Mouse (Mus musculus): Measurements from ENCODE around the gene Frrs1l. TPM values are rescaled to one million over a fixed set of nuclear protein-coding genes. Genes with fewer than 3 reads are reported as not detected.

Frrs1l gene
- polyA plus RNA-seq, 1 experiment from 2014 or later = 0.33 TPM

- Histone ChIP-seq H3K27ac (ENCODE audit: low read depth, low read length) (no peak overlapping the region), H3K4me2 (no peak overlapping the region), H3K4me3 (ENCODE audit: low read depth, low read length) (no peak overlapping the region), H3K4me1 (replicated peaks; ENCODE audit: control insufficient read depth, insufficient read depth, low read length) (no peaks in the 10 kb centered on the region), H3K36me3 (ENCODE audit: control insufficient read depth, insufficient read depth, low read length) (peaks cover 9% of the 10 kb centered on the region; the same call in 1 of the 2 replicates), H3K27me3 (replicated peaks; ENCODE audit: control insufficient read depth, insufficient read depth, low read length) (no peaks in the 10 kb centered on the region), H3K9ac (ENCODE audit: low read depth, low read length) (no peak overlapping the region), H3K9me3 (ENCODE audit: control insufficient read depth, low read length) (no peaks in the 10 kb centered on the region)
- DNase-seq (ENCODE audit: low spot score) (no peak), ATAC-seq (replicated peaks; ENCODE audit: low FRiP score) (no peak)
- 92% methylated on average over 15 of the region's 15 CpGs for WGBS
Measured at GRCm38 (mm10) chr4:56915732-56916325, 74.4 kb downstream of the Frrs1l start.

DNA sequence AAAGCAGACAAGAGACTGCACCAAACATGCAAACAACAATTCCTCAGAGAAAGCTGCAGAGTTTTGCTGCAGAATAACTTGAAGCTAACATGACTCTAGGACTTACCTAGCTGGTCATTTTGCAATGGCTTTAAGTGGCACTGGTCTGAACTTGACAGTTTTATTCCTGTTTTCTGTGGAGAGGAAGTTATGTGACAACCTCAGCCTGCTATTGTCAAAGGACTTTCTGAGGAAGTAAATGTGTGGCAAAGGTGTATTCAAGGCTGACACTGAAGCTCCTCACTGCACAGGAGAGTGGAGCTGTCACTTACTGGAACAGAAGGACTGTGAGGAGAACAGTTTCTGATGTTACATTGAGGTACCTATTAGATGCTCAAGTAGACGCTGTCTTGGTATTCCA is 75.4 kb downstream of the Frrs1l start:
- no peaks in the 10 kb centered on the region for H3K4me1 ChIP-seq (replicated peaks; ENCODE audit: control insufficient read depth, insufficient read depth, low read length)
- peaks cover 10% of the 10 kb centered on the region; the same call in 1 of the 2 replicates for H3K36me3 ChIP-seq (ENCODE audit: control insufficient read depth, insufficient read depth, low read length)
- ATAC-seq (replicated peaks; ENCODE audit: low FRiP score) (no peak), DNase-seq (ENCODE audit: low spot score) (no peak)
- no peak overlapping the region for H3K4me3 ChIP-seq (ENCODE audit: low read depth, low read length)
- WGBS = 93% methylated on average over 1 of the region's 1 CpGs
- H3K9ac ChIP-seq (ENCODE audit: low read depth, low read length) = no peak overlapping the region
- H3K4me2 ChIP-seq = no peak overlapping the region
- no peaks in the 10 kb centered on the region for H3K27me3 ChIP-seq (replicated peaks; ENCODE audit: control insufficient read depth, insufficient read depth, low read length)
- no peak overlapping the region for H3K27ac ChIP-seq (ENCODE audit: low read depth, low read length)
- H3K9me3 ChIP-seq (ENCODE audit: control insufficient read depth, low read length) = no peaks in the 10 kb centered on the region

GRCm38 (mm10) chr4:56914338-56914737 is 75.9 kb downstream of the Frrs1l start:
- no peak overlapping the region for H3K4me2 ChIP-seq
- H3K4me1 ChIP-seq (replicated peaks; ENCODE audit: control insufficient read depth, insufficient read depth, low read length) = no peaks in the 10 kb centered on the region
- no peaks in the 10 kb centered on the region for H3K27me3 ChIP-seq (replicated peaks; ENCODE audit: control insufficient read depth, insufficient read depth, low read length)
- H3K9me3 ChIP-seq (ENCODE audit: control insufficient read depth, low read length) = no peaks in the 10 kb centered on the region
- H3K27ac ChIP-seq (ENCODE audit: low read depth, low read length) = no peak overlapping the region
- no peak overlapping the region for H3K9ac ChIP-seq (ENCODE audit: low read depth, low read length)
- H3K4me3 ChIP-seq (ENCODE audit: low read depth, low read length) = no peak overlapping the region
- DNase-seq (ENCODE audit: low spot score) (no peak), ATAC-seq (replicated peaks; ENCODE audit: low FRiP score) (no peak)
- peaks cover 13% of the 10 kb centered on the region; the same call in 1 of the 2 replicates for H3K36me3 ChIP-seq (ENCODE audit: control insufficient read depth, insufficient read depth, low read length)
- WGBS = 91% methylated on average over 6 of the region's 6 CpGs

DNA sequence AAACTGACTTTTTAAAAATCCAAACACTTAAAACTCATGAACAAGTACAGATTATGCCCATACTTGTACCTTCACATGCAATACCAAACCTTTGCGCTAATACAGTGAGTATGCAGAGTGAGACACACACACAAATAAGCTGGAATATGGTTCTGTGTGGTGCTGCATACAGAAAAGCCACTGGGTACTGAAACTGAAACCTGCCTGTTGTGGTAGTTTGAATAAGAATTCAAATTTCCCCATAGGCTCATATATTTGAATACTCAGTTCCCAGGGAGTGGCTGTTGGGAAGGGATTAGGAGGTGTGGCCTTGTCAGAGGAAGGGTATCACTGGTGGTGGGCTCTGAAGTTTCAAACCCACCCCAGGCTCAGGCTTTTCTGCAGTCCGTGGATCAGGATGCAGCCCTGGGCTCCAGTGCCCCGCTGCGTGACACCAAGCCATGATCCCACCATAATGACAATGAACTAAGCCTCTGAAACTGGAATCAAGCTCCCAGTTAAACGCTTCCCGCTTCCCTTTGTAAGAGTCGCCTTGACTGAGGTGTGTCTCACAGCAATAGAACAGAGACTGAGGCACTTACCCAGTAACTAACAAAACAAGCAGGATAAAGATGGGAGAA is 77.7 kb downstream of the Frrs1l start:
- Histone ChIP-seq H3K4me1 (replicated peaks; ENCODE audit: control insufficient read depth, insufficient read depth, low read length) (no peaks in the 10 kb centered on the region), H3K4me3 (ENCODE audit: low read depth, low read length) (no peak overlapping the region), H3K36me3 (ENCODE audit: control insufficient read depth, insufficient read depth, low read length) (peaks cover 14% of the 10 kb centered on the region; the same call in 1 of the 2 replicates), H3K9ac (ENCODE audit: low read depth, low read length) (no peak overlapping the region), H3K27ac (ENCODE audit: low read depth, low read length) (no peak overlapping the region), H3K9me3 (ENCODE audit: control insufficient read depth, low read length) (no peaks in the 10 kb centered on the region), H3K27me3 (replicated peaks; ENCODE audit: control insufficient read depth, insufficient read depth, low read length) (no peaks in the 10 kb centered on the region), H3K4me2 (no peak overlapping the region)
- WGBS = 92% methylated on average over 7 of the region's 7 CpGs
- DNase-seq (ENCODE audit: low spot score) (no peak), ATAC-seq (replicated peaks; ENCODE audit: low FRiP score) (no peak)

GRCm38 (mm10) chr4:56909568-56909967 is 80.6 kb downstream of the Frrs1l start:
- no peak overlapping the region for H3K27ac ChIP-seq (ENCODE audit: low read depth, low read length)
- DNase-seq (ENCODE audit: low spot score) (no peak), ATAC-seq (replicated peaks; ENCODE audit: low FRiP score) (no peak)
- no peaks in the 10 kb centered on the region for H3K4me1 ChIP-seq (replicated peaks; ENCODE audit: control insufficient read depth, insufficient read depth, low read length)
- H3K4me3 ChIP-seq (ENCODE audit: low read depth, low read length) = no peak overlapping the region
- 89% methylated on average over 3 of the region's 3 CpGs for WGBS
- H3K36me3 ChIP-seq (ENCODE audit: control insufficient read depth, insufficient read depth, low read length) = peaks cover 20% of the 10 kb centered on the region; the same call in 1 of the 2 replicates
- no peak overlapping the region for H3K4me2 ChIP-seq
- no peak overlapping the region for H3K9ac ChIP-seq (ENCODE audit: low read depth, low read length)
- H3K9me3 ChIP-seq (ENCODE audit: control insufficient read depth, low read length) = no peaks in the 10 kb centered on the region
- no peaks in the 10 kb centered on the region for H3K27me3 ChIP-seq (replicated peaks; ENCODE audit: control insufficient read depth, insufficient read depth, low read length)

- no peaks in the 10 kb centered on the region for H3K27me3 ChIP-seq (replicated peaks; ENCODE audit: control insufficient read depth, insufficient read depth, low read length)
- no peaks in the 10 kb centered on the region for H3K9me3 ChIP-seq (ENCODE audit: control insufficient read depth, low read length)
- H3K36me3 ChIP-seq (ENCODE audit: control insufficient read depth, insufficient read depth, low read length) = peaks cover 28% of the 10 kb centered on the region
- H3K27ac ChIP-seq (ENCODE audit: low read depth, low read length) = no peak overlapping the region
- ATAC-seq (replicated peaks; ENCODE audit: low FRiP score) = no peak
- DNase-seq (ENCODE audit: low spot score) = no peak
- no peak overlapping the region for H3K4me2 ChIP-seq
- H3K9ac ChIP-seq (ENCODE audit: low read depth, low read length) = no peak overlapping the region
- no peaks in the 10 kb centered on the region for H3K4me1 ChIP-seq (replicated peaks; ENCODE audit: control insufficient read depth, insufficient read depth, low read length)
- no peak overlapping the region for H3K4me3 ChIP-seq (ENCODE audit: low read depth, low read length)
- 90% methylated on average over 5 of the region's 5 CpGs for WGBS
Measured at GRCm38 (mm10) chr4:56907671-56908070, 82.5 kb downstream of the Frrs1l start.

Other genes starting within 250 kb of the Frrs1l start
- not detected in 2 replicates for gene Actl7b, start 248.9 kb downstream of the Frrs1l start, polyA plus RNA-seq (2014; fragmentation: Nextera tagmentation; extraction: Ambion mirVana)
- not detected in 2 replicates for gene Actl7a, start 247.0 kb downstream of the Frrs1l start, polyA plus RNA-seq (2014; fragmentation: Nextera tagmentation; extraction: Ambion mirVana)
- gene Elp1, start 188.1 kb downstream of the Frrs1l start, polyA plus RNA-seq (2014; fragmentation: Nextera tagmentation; extraction: Ambion mirVana) = 64.5 and 66.8 TPM in 2 replicates
- gene Fam206a, start 188.0 kb downstream of the Frrs1l start, polyA plus RNA-seq (2014; fragmentation: Nextera tagmentation; extraction: Ambion mirVana) = 18.3 and 20.0 TPM in 2 replicates
- gene Ctnnal1, start 125.2 kb downstream of the Frrs1l start, polyA plus RNA-seq (2014; fragmentation: Nextera tagmentation; extraction: Ambion mirVana) = 16.5 and 20.0 TPM in 2 replicates
- 6.4 and 7.2 TPM in 2 replicates for gene Tmem245, start 43.0 kb downstream of the Frrs1l start, polyA plus RNA-seq (2014; fragmentation: Nextera tagmentation; extraction: Ambion mirVana)
- 2.1 and 2.3 TPM in 2 replicates for gene Epb41l4b, start 153.0 kb upstream of the Frrs1l start, polyA plus RNA-seq (2014; fragmentation: Nextera tagmentation; extraction: Ambion mirVana)

All from liver, embryonic 11.5 days (tissue).